Mouse (Mus musculus) myocyte (in vitro differentiated cells): ENCODE measurements at regions not wholly inside any gene's neighbourhood (a gene's known extent, or its start where the extent isn't known, plus 50 kb on each side); places are given as distances from the start of the nearest gene placed in this dataset.

Experiments used
- H3K27me3 ChIP-seq: one replicate; pipeline ENCODE4 v1.6.1; 2011; ENCODE audit not compliant: control insufficient read depth, insufficient read depth, insufficient read length
- H3K36me3 ChIP-seq: one replicate; pipeline ENCODE4 v1.6.1; 2011; ENCODE audit not compliant: control insufficient read depth, insufficient read depth
- H3K4me2 ChIP-seq: one replicate; pipeline ENCODE4 v1.6.1; 2011; ENCODE audit warnings: low read depth, control low read depth
- H3K4me3 ChIP-seq: one replicate; pipeline ENCODE4 v1.5.1; 2011; ENCODE audit warnings: mild to moderate bottlenecking, control low read depth, moderate library complexity
- H3K79me2 ChIP-seq: one replicate; pipeline ENCODE4 v1.6.1; 2011; ENCODE audit not compliant: control insufficient read depth, insufficient read depth
- H3ac ChIP-seq: one replicate; pipeline ENCODE4 v1.6.1; 2011; ENCODE audit not compliant: control insufficient read depth, insufficient read length
- CEBPB ChIP-seq: IDR thresholded peaks from 2 replicates; pipeline ENCODE4 v1.6.1; 2011; ENCODE audit warnings: mild to moderate bottlenecking, moderate library complexity; ENCODE audit not compliant: poor library complexity, insufficient read depth, severe bottlenecking
- E2F4 ChIP-seq: IDR thresholded peaks from one replicate; pipeline ENCODE4 v1.6.1; 2011; ENCODE audit warnings: mild to moderate bottlenecking, control low read depth, moderate library complexity; ENCODE audit not compliant: insufficient read depth
- MAX ChIP-seq: IDR thresholded peaks from one replicate; pipeline ENCODE4 v1.6.1; 2011; ENCODE audit warnings: low read depth, mild to moderate bottlenecking, control low read depth
- MYOD1 ChIP-seq, 3 experiments: IDR thresholded peaks; one replicate each; pipeline ENCODE4 v1.6.1; 2011; ENCODE audit warnings: control low read depth in 2 of 3, low read depth in 2 of 3, mild to moderate bottlenecking in 2 of 3, moderate library complexity in 1 of 3; ENCODE audit not compliant: insufficient read length in 2 of 3, control insufficient read depth in 1 of 3
- MYOG ChIP-seq, 3 experiments: IDR thresholded peaks; one replicate each; pipeline ENCODE4 v1.6.1; 2011; ENCODE audit warnings: control low read depth in 2 of 3, low read depth in 2 of 3, mild to moderate bottlenecking in 2 of 3; ENCODE audit not compliant: insufficient read length in 2 of 3, control insufficient read depth in 1 of 3, insufficient read depth in 1 of 3
- POLR2A ChIP-seq: IDR thresholded peaks from one replicate; pipeline ENCODE4 v1.6.1; 2011; ENCODE audit warnings: low read depth, mild to moderate bottlenecking, control low read depth, moderate library complexity; ENCODE audit not compliant: insufficient read length
- POLR2AphosphoS2 ChIP-seq: IDR thresholded peaks from one replicate; pipeline ENCODE4 v1.6.1; 2011; ENCODE audit warnings: low read depth, control low read depth; ENCODE audit not compliant: insufficient read length
- REST ChIP-seq: IDR thresholded peaks from one replicate; pipeline ENCODE4 v1.6.1; 2011; ENCODE audit warnings: mild to moderate bottlenecking, control low read depth, moderate library complexity; ENCODE audit not compliant: insufficient read depth, insufficient read length
- SRF ChIP-seq: IDR thresholded peaks from one replicate; pipeline ENCODE4 v1.6.1; 2011; ENCODE audit warnings: low read depth; ENCODE audit not compliant: control insufficient read depth, insufficient read length
- TCF12 ChIP-seq: IDR thresholded peaks from one replicate; pipeline ENCODE4 v1.6.1; 2011; ENCODE audit warnings: mild to moderate bottlenecking, control low read depth; ENCODE audit not compliant: poor library complexity, insufficient read depth, severe bottlenecking
- TCF3 ChIP-seq: IDR thresholded peaks from one replicate; pipeline ENCODE4 v1.6.1; 2011; ENCODE audit warnings: low read depth, control low read depth; ENCODE audit not compliant: insufficient read length
- USF1 ChIP-seq: IDR thresholded peaks from one replicate; pipeline ENCODE4 v1.6.1; 2011; ENCODE audit warnings: low read depth, mild to moderate bottlenecking, control low read depth, moderate library complexity

DNA sequence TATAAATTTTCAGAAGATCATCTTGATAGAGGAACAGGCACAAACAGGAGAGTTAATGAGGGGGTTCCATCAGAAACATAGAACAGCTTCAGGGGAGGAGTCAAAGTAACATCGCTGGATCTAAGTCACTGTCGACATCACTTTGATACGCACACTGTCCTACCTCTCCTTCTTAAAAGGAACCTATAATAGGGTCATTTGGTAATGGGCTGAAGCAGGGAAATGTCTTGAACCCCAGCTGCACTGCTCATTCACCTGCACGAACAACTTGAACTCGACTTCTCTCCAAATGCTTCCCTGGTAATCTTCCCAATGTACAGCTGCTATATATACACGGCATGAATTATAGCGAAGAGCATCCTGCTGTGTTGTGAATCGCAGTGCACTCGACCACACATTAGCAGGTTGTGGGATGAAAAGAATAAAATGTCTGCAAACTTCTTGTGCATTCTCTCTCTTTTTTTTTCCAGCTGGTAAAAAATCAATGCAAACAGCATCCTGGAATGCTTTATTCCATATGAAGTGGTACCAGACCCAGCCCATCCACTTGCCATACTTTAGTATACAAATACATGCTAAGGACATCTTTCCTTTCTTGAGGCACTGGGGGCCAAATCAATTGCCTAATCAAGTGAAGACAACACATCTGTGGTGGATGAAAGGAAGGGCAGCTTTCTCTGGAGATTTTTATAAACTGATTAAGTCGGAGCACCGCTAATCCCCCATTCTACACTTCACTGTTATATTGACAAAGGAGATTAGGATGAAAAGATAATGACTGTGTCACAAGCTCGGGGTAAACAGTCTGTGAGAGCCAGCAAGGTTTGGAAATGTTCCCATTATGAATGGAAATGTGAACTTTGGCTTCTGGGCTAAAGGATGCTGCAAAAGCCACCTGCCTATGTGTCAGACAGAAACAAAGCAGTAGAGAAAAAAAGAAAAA is 325.6 kb upstream of the Itga1 start:
- H3K36me3 ChIP-seq: no peaks in the 10 kb centered on the region
- no peak overlapping the region for H3K4me2 ChIP-seq
- no peak overlapping the region for H3ac ChIP-seq
- no peak for TF ChIP-seq POLR2A
- TF ChIP-seq REST: no peak
- TF ChIP-seq TCF3: no peak
- no peak for TF ChIP-seq TCF12
- TF ChIP-seq USF1: no peak
- no peak for TF ChIP-seq MYOD1 (IDR thresholded peaks at IDR 0.05; ENCODE audit: control insufficient read depth in 1 of 3, insufficient read length in 2 of 3, low read depth in 2 of 3)
- no peak for TF ChIP-seq MYOG (IDR thresholded peaks at IDR 0.05; ENCODE audit: control insufficient read depth in 1 of 3, insufficient read depth in 1 of 3, insufficient read length in 2 of 3, low read depth in 2 of 3)
- no peak for TF ChIP-seq E2F4
- TF ChIP-seq POLR2AphosphoS2: no peak
- TF ChIP-seq MAX: no peak
- no peak for TF ChIP-seq SRF
- no peak for TF ChIP-seq CEBPB
- no peaks in the 10 kb centered on the region for H3K79me2 ChIP-seq
- H3K27me3 ChIP-seq: no peaks in the 10 kb centered on the region
- no peak overlapping the region for H3K4me3 ChIP-seq

DNA sequence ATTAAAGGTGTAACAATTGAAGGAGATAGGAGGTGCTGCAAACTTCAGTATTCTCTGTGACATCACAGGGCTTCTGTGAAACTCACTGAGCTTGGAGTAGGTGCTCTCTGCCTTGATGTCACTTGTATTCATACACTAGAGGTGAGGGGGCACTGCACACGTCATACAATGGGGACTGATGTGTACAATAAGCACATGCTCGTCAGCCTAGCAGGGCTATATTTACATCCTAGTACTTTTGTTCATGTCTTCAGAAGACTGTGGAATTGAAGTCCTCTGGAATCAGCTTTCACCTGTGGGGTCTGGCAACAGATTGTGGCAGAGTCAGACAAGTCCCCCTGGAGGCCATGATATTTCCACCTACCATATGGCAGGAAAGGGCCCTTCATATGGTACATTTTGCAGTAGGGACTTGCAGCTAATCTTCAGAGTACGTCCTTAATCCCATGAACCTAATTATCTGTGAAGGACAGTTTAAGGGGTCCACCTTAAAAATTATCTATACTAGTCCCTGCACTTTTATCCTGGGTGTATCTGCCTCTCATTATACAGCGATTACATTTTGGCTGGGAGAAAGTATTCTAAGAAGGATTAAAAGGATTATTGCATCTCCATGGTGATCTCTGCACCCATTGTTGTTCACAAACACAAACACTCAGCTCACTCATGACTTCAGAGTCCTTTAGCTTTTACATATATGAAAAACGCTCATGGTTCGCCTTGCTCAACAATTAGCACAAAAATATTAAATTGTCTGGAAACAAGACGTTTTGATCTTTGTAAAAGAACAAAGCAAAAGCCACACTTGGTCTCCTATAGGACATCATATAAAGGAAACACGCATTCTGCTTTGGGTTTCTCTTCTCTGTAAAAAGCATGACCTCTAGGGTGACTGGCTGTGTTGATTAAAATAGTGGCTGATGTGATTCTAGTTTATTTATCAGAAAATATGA is 324.1 kb upstream of the Itga1 start:
- no peaks in the 10 kb centered on the region for H3K36me3 ChIP-seq
- no peaks in the 10 kb centered on the region for H3K79me2 ChIP-seq

DNA sequence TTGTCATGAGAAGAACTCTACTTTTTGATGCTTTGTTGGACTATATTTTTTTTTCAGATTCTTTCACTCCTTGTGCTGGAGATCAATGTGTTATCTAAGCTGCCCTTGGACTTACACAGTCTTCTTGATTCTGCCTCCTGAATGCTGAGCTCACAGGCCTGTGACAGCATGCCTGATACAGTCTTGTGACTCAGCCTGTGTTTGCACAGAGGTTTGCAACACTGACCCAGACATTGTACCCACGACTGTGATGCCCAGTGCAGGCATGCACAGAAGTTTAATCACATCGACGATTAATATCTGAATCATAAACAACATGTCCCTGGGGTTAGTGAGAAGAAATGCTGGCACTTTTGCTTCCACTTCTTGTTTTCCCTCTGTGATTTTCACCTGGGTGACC is 322.0 kb upstream of the Itga1 start:
- Histone ChIP-seq H3K4me2 (no peak overlapping the region), H3ac (no peak overlapping the region), H3K4me3 (no peak overlapping the region), H3K36me3 (no peaks in the 10 kb centered on the region), H3K27me3 (no peaks in the 10 kb centered on the region), H3K79me2 (no peaks in the 10 kb centered on the region)
- no peak for TF ChIP-seq MAX
- TF ChIP-seq SRF: no peak
- TF ChIP-seq USF1: no peak
- no peak for TF ChIP-seq MYOD1 (IDR thresholded peaks at IDR 0.05; ENCODE audit: control insufficient read depth in 1 of 3, insufficient read length in 2 of 3, low read depth in 2 of 3)
- no peak for TF ChIP-seq MYOG (IDR thresholded peaks at IDR 0.05; ENCODE audit: control insufficient read depth in 1 of 3, insufficient read depth in 1 of 3, insufficient read length in 2 of 3, low read depth in 2 of 3)
- TF ChIP-seq TCF3: no peak
- TF ChIP-seq POLR2AphosphoS2: no peak
- TF ChIP-seq REST: no peak
- TF ChIP-seq E2F4: no peak
- TF ChIP-seq CEBPB: no peak
- TF ChIP-seq TCF12: no peak
- no peak for TF ChIP-seq POLR2A

More for the DNA sequence above, 324.1 kb upstream of the Itga1 start:
- H3K4me2 ChIP-seq: no peak overlapping the region
- no peak overlapping the region for H3ac ChIP-seq
- TF ChIP-seq POLR2A: no peak
- TF ChIP-seq CEBPB: no peak
- no peak for TF ChIP-seq MYOG (IDR thresholded peaks at IDR 0.05; ENCODE audit: control insufficient read depth in 1 of 3, insufficient read depth in 1 of 3, insufficient read length in 2 of 3, low read depth in 2 of 3)
- no peak for TF ChIP-seq MAX
- TF ChIP-seq TCF12: no peak
- TF ChIP-seq POLR2AphosphoS2: no peak
- no peak for TF ChIP-seq REST
- TF ChIP-seq E2F4: no peak
- TF ChIP-seq TCF3: no peak
- no peak for TF ChIP-seq SRF
- no peak for TF ChIP-seq MYOD1 (IDR thresholded peaks at IDR 0.05; ENCODE audit: control insufficient read depth in 1 of 3, insufficient read length in 2 of 3, low read depth in 2 of 3)
- TF ChIP-seq USF1: no peak
- no peaks in the 10 kb centered on the region for H3K27me3 ChIP-seq
- no peak overlapping the region for H3K4me3 ChIP-seq

DNA sequence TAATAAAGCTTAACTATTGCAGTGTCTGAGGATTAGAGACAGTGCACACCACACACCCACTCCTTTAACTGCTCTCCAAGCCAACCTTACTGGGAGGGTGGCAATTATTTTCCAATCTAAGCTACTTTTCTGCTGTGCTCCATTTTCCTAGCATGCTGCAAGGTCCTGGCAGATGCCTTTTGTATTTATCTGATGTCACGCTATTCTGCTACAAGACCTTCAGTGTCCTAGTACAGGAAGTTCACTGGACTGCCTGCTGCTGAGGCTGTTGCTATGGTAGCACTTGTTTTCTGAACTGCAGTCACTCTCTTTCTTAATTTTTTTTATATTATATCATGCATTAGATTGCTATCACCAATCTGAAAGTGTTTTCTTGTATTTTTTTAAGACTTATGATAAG is 319.7 kb upstream of the Itga1 start:
- no peaks in the 10 kb centered on the region for H3K27me3 ChIP-seq
- no peak for TF ChIP-seq TCF12
- no peaks in the 10 kb centered on the region for H3K79me2 ChIP-seq
- H3ac ChIP-seq: no peak overlapping the region
- no peak overlapping the region for H3K4me3 ChIP-seq
- no peak overlapping the region for H3K4me2 ChIP-seq
- no peaks in the 10 kb centered on the region for H3K36me3 ChIP-seq
